Mouse (Mus musculus) spleen, adult 2 months (tissue): ENCODE results near the gene Lpp. TPM values are rescaled to one million over a fixed set of nuclear protein-coding genes. Genes with fewer than 3 reads are reported as not detected.

ENCODE experiments used
- DNase-seq, 2 experiments: peaks; one replicate each; pipeline versions ENCODE4 v3.0.0 to v3.0.0-alpha.2; 2012 to 2021; ENCODE audit warnings: low spot score in 2 of 2, low read depth in 1 of 2
- H3K27ac ChIP-seq: fragments of 200-500 bp; 2 replicates; pipeline ENCODE4 v1.5.1; 2012; ENCODE audit warnings: low read length, inconsistent platforms; ENCODE audit not compliant: insufficient read depth
- H3K27me3 ChIP-seq: fragments of 200-500 bp; 2 replicates; pipeline ENCODE4 v1.6.1; 2012; ENCODE audit warnings: mild to moderate bottlenecking, moderate library complexity, low read length, inconsistent platforms; ENCODE audit not compliant: control insufficient read depth, insufficient read depth
- H3K36me3 ChIP-seq: fragments of 200-500 bp; 2 replicates; pipeline ENCODE4 v1.6.1; 2012; ENCODE audit warnings: mild to moderate bottlenecking, low read length, inconsistent platforms; ENCODE audit not compliant: control insufficient read depth, insufficient read depth
- H3K4me1 ChIP-seq: fragments of 200-500 bp; 2 replicates; pipeline ENCODE4 v1.6.1; 2011; ENCODE audit warnings: inconsistent platforms; ENCODE audit not compliant: control insufficient read depth, insufficient read depth, insufficient read length
- H3K4me3 ChIP-seq: fragments of 200-500 bp; 2 replicates; pipeline ENCODE4 v1.5.1; 2011; ENCODE audit warnings: mild to moderate bottlenecking, inconsistent platforms; ENCODE audit not compliant: insufficient read depth, insufficient read length; ENCODE audit errors: extremely low read depth
- CTCF ChIP-seq: fragments of 200-500 bp; IDR thresholded peaks from 2 replicates; pipeline ENCODE4 v1.5.1; 2011; ENCODE audit warnings: mild to moderate bottlenecking, inconsistent platforms; ENCODE audit not compliant: insufficient read depth, insufficient read length, insufficient replicate concordance; ENCODE audit errors: extremely low read depth
- POLR2A ChIP-seq: fragments of 200-500 bp; IDR thresholded peaks from 2 replicates; pipeline ENCODE4 v1.6.1; 2011; ENCODE audit warnings: low read depth, low read length, inconsistent platforms
- WGBS: fragments of 180-500 bp; shearing (Covaris S2); methylation state at CpG from one replicate; pipeline ENCODE4 v1.1.7; 2018; 5-methylcytosine and 5-hydroxymethylcytosine counted together
- polyA plus RNA-seq: library from polyadenylated mRNA; depleted of rRNA; stranded (reverse); fragments of >200 nt; gene quantifications from 2 replicates; pipeline ENCODE4 v1.2.3, GENCODE M21; 2012

Lpp gene
- polyA plus RNA-seq, 1 experiment: 8.2 TPM

GRCm38 (mm10) chr16:24559811-24560210, 166.5 kb downstream of the Lpp start:
- H3K36me3 ChIP-seq: no peaks in the 10 kb centered on the region
- H3K27me3 ChIP-seq: no peaks in the 10 kb centered on the region
- no peak overlapping the region for H3K27ac ChIP-seq
- H3K4me3 ChIP-seq: no peak overlapping the region
- TF ChIP-seq POLR2A (no peak), CTCF (no peak)
- 92% methylated on average over 4 of the region's 4 CpGs for WGBS
- DNase-seq: no peak
- no peaks in the 10 kb centered on the region for H3K4me1 ChIP-seq

DNA sequence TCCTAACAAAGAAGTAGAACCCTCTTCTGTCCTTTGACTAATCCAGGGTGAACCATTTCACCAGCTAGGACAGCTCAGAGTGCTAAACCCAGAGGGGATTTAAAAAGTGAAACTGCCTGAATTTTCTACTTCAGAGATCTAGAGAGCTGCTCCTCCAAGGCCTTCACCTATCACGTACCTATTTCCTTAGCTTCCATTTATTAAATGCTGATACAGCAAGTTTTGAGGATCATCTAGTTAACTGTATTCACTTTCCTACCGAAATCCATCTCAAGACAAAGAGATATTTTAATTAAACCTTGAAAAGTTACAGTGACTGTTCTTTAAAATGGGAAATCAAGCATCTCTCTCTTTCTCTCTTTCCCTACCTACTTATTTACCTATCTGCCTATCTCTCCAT, 167.7 kb downstream of the Lpp start:
- DNase-seq: no peak
- WGBS: 89% methylated on average over 2 of the region's 2 CpGs

GRCm38 (mm10) chr16:24561602-24562001, 168.3 kb downstream of the Lpp start:
- Histone ChIP-seq H3K4me3 (no peak overlapping the region), H3K27me3 (no peaks in the 10 kb centered on the region), H3K36me3 (no peaks in the 10 kb centered on the region), H3K4me1 (no peaks in the 10 kb centered on the region), H3K27ac (no peak overlapping the region)
- DNase-seq: no peak
- 87% methylated on average over 4 of the region's 4 CpGs for WGBS
- TF ChIP-seq POLR2A (no peak), CTCF (no peak)

More for the DNA sequence above, 167.7 kb downstream of the Lpp start:
- no peak overlapping the region for H3K27ac ChIP-seq
- H3K4me3 ChIP-seq: no peak overlapping the region
- no peaks in the 10 kb centered on the region for H3K27me3 ChIP-seq
- no peak for TF ChIP-seq CTCF
- TF ChIP-seq POLR2A: no peak
- H3K4me1 ChIP-seq: no peaks in the 10 kb centered on the region
- H3K36me3 ChIP-seq: no peaks in the 10 kb centered on the region

DNA sequence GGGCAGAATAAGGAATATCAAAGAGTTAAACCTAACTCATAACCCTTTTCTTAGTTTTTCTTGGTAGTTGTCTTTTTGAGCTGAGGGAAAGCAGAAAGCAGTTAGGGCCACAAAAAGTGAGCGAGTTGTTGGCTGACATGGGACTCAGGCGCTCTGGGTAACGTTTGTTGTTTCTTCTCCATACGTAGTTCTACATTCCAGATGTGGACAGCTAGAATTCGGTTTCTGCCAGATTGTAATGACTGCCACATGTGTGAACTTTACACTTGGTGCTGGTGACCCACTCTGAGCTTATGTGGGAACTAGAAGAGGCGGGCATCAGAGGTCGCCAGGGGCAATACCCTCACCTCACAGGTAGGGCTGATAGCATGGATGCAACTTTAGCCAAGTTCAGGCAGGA, 172.0 kb downstream of the Lpp start:
- Histone ChIP-seq H3K27ac (no peak overlapping the region), H3K27me3 (no peaks in the 10 kb centered on the region), H3K36me3 (no peaks in the 10 kb centered on the region), H3K4me3 (no peak overlapping the region), H3K4me1 (peaks cover 3% of the 10 kb centered on the region; the same call in 1 of the 2 replicates)
- TF ChIP-seq CTCF (no peak), POLR2A (no peak)
- no peak for DNase-seq
- WGBS: 93% methylated on average over 7 of the region's 7 CpGs

DNA sequence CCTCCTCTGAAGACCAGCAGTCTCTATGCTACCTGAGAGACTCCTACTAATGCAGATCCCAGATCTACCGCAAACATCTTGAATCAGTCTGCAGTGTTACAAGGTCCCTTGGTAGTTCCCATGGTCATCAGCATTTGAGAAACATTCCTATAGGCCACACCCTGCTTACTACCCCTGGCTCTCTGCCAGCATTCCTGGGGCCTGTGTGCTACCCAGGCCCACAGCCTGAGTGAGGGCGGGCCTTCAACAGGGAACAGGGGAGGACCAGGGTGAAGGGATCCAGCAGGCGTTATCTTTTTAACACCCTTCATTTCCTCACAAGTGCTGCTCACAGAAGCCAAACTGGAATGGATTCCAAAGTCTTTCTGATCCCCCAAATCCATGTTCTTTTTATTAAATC, 173.0 kb downstream of the Lpp start:
- no peak for DNase-seq
- no peaks in the 10 kb centered on the region for H3K27me3 ChIP-seq
- 89% methylated on average over 3 of the region's 3 CpGs for WGBS
- H3K4me3 ChIP-seq: no peak overlapping the region
- TF ChIP-seq POLR2A (no peak), CTCF (no peak)
- H3K27ac ChIP-seq: no peak overlapping the region
- peaks cover 6% of the 10 kb centered on the region for H3K4me1 ChIP-seq
- no peaks in the 10 kb centered on the region for H3K36me3 ChIP-seq

GRCm38 (mm10) chr16:24567562-24567961, 174.3 kb downstream of the Lpp start:
- Histone ChIP-seq H3K4me3 (no peak overlapping the region), H3K27ac (no peak overlapping the region), H3K4me1 (peaks cover 6% of the 10 kb centered on the region), H3K27me3 (no peaks in the 10 kb centered on the region), H3K36me3 (no peaks in the 10 kb centered on the region)
- WGBS: 94% methylated on average over 3 of the region's 3 CpGs
- no peak for DNase-seq
- TF ChIP-seq CTCF: no peak
- no peak for TF ChIP-seq POLR2A

- Histone ChIP-seq H3K36me3 (no peaks in the 10 kb centered on the region), H3K4me3 (no peak overlapping the region), H3K27me3 (no peaks in the 10 kb centered on the region), H3K4me1 (peaks cover 6% of the 10 kb centered on the region), H3K27ac (no peak overlapping the region)
- TF ChIP-seq CTCF (no peak), POLR2A (no peak)
- 90% methylated on average over 3 of the region's 3 CpGs for WGBS
- DNase-seq: no peak
Measured at GRCm38 (mm10) chr16:24568061-24568460, 174.8 kb downstream of the Lpp start.

- H3K27ac ChIP-seq: no peak overlapping the region
- no peaks in the 10 kb centered on the region for H3K27me3 ChIP-seq
- no peaks in the 10 kb centered on the region for H3K36me3 ChIP-seq
- H3K4me1 ChIP-seq: peaks cover 6% of the 10 kb centered on the region
- no peak overlapping the region for H3K4me3 ChIP-seq
- WGBS: 78% methylated on average over 5 of the region's 5 CpGs
- no peak for DNase-seq
- TF ChIP-seq POLR2A: no peak
- TF ChIP-seq CTCF: no peak
Measured at GRCm38 (mm10) chr16:24569681-24570080, 176.4 kb downstream of the Lpp start.
